Mouse (Mus musculus): ENCODE results near the gene Obsl1. TPM values are rescaled to one million over a fixed set of nuclear protein-coding genes. Genes with fewer than 3 reads are reported as not detected.

Gene Obsl1
- total and polyA plus RNA-seq, 3 experiments: 0.47 to 0.84 TPM; not detected in 1

DNA sequence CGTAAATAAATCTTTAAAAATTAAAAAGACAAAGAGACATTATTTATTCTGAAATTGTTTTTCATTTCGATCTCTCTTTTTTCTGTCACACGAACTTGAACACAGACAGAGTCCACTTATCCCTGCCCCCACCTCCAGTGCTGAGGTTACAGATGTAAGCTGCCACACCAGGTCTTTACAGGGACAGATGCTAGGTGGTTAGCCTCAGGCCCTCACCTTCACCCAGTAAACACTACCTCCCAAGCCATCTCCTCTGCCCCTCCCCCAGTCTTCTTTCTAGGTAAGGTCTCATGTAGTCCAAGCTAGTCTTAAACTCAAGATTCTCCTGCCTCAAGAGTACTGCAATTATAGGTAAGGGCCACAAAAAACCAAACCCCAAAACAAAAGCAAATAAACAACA, 6.3 kb upstream of the Obsl1 start:
- no peaks in the 10 kb centered on the region for H3K36me3 ChIP-seq (replicated peaks in 1 of 2; ENCODE audit: control insufficient read depth in 1 of 2, insufficient read depth in 1 of 2, low read length in 1 of 2)
- DNase-seq (ENCODE audit: extremely low read depth): no peak
- H3K9me3 ChIP-seq (replicated peaks; ENCODE audit: low read length): no peaks in the 10 kb centered on the region
- no peak overlapping the region for H3K4me3 ChIP-seq (replicated peaks in 1 of 3; ENCODE audit: low read depth in 2 of 3, low read length in 2 of 3, poor library complexity in 1 of 3)
- H3K4me2 ChIP-seq (ENCODE audit: insufficient read depth, low read depth, poor library complexity, severe bottlenecking): no peak overlapping the region
- no peak for TF ChIP-seq RCOR1 (conservative IDR thresholded peaks at IDR 0.05; ENCODE audit: low read depth, low read length)
- TF ChIP-seq EP300 (IDR thresholded peaks at IDR 0.05; ENCODE audit: low read length): no peak
- in situ Hi-C loops (cut with MboI; ENCODE audit: low pct_ligation_motif_present, low pct_unique_long_range_greater_than_20kb, low sequenced_read_pairs): no loop called here
- no peak overlapping the region for H3K27ac ChIP-seq (ENCODE audit: insufficient read depth, low read depth)
- H3K27me3 ChIP-seq (replicated peaks): peaks cover 10% of the 10 kb centered on the region
- H3K4me1 ChIP-seq (ENCODE audit: control insufficient read depth in 1 of 2, insufficient read depth in 2 of 2): no peaks in the 10 kb centered on the region
- no peaks in the 10 kb centered on the region for H3K79me2 ChIP-seq (replicated peaks; ENCODE audit: control insufficient read depth, extremely low read depth, insufficient read depth, poor library complexity, severe bottlenecking)
- no peak overlapping the region for H3K9ac ChIP-seq (ENCODE audit: insufficient read depth, low read depth)
- dilution Hi-C loops (cut with MboI; ENCODE audit: extremely low pct_ligation_motif_present, extremely low pct_unique_long_range_greater_than_20kb, low sequenced_read_pairs): no loop called here

DNA sequence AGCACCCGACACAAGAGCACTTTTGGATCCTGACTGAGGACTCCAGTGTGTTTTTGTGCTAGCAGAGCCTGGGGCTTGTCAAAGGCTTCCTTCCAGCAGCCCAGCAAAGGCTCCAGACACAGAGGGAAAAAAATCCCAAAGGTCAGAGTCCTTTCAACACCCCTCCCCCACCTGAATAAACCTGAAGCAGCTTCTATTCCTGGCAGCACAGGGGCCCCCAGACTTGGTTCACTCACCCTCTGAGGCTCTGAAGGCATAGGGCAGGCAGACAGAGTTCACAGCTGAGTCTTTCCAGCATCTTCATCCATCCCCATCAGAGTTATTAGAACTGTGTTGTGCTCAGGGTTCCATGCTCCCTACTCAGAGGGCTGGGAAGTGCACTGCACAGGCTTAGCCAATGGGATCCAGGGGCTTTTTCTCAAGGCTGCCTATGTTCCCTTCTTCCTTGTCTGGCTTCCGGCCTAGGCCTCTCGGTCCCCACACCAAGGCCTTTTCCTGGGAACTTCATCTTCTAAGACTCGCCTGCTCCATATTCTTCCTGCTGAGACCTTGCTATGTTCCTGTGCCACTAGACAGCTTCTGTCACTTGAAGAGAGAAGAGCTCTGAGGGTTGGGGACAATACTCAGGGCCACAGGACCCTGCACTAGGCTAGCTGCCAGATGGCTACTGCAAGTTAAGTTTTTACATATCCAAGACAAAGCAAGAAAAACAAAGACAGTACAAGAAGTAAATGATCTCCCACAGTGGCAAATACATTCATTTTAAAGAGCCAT, 5.4 kb upstream of the Obsl1 start:
- in situ Hi-C loops (cut with MboI; ENCODE audit: low pct_ligation_motif_present, low pct_unique_long_range_greater_than_20kb, low sequenced_read_pairs) (no loop called here), dilution Hi-C loops (cut with MboI; ENCODE audit: extremely low pct_ligation_motif_present, extremely low pct_unique_long_range_greater_than_20kb, low sequenced_read_pairs) (no loop called here)
- H3K4me2 ChIP-seq (ENCODE audit: insufficient read depth, low read depth, poor library complexity, severe bottlenecking): no peak overlapping the region
- no peaks in the 10 kb centered on the region for H3K36me3 ChIP-seq (replicated peaks in 1 of 2; ENCODE audit: control insufficient read depth in 1 of 2, insufficient read depth in 1 of 2, low read length in 1 of 2)
- H3K27me3 ChIP-seq (replicated peaks): peaks cover 16% of the 10 kb centered on the region
- H3K27ac ChIP-seq (ENCODE audit: insufficient read depth, low read depth): no peak overlapping the region
- no peak overlapping the region for H3K4me3 ChIP-seq (replicated peaks in 1 of 3; ENCODE audit: low read depth in 2 of 3, low read length in 2 of 3, poor library complexity in 1 of 3)
- H3K9me3 ChIP-seq (replicated peaks; ENCODE audit: low read length): no peaks in the 10 kb centered on the region
- no peaks in the 10 kb centered on the region for H3K4me1 ChIP-seq (ENCODE audit: control insufficient read depth in 1 of 2, insufficient read depth in 2 of 2)
- H3K79me2 ChIP-seq (replicated peaks; ENCODE audit: control insufficient read depth, extremely low read depth, insufficient read depth, poor library complexity, severe bottlenecking): no peaks in the 10 kb centered on the region
- no peak for DNase-seq (ENCODE audit: extremely low read depth)
- TF ChIP-seq PAX5 (IDR thresholded peaks at IDR 0.05; ENCODE audit: low read length): no peak
- H3K9ac ChIP-seq (ENCODE audit: insufficient read depth, low read depth): no peak overlapping the region

DNA sequence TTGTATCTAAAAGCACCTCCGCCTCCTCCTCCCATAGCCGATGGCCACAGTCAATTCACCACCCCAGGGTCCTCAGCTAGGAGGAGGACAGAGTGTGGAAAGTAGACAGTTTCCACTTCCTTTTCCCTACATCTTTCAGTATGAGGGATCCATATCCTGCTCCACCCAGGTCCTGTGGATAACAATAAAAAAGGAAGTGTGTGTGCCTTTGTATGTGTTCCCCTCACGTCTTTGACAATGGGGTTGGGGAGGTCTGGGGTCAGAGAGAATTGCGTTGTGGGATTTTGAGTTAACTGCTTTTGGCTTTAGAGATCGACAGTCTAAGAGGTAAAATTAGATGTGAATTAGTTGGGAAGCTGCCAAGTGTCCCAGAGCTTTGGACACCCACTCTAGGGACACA, 3.9 kb upstream of the Obsl1 start:
- TF ChIP-seq SMC3 (IDR thresholded peaks at IDR 0.05; ENCODE audit: low read depth, low read length): no peak
- TF ChIP-seq HCFC1 (IDR thresholded peaks at IDR 0.05; ENCODE audit: low read depth, low read length): no peak
- no peak for TF ChIP-seq CHD1 (IDR thresholded peaks at IDR 0.05; ENCODE audit: low read depth, low read length)
- no peak for TF ChIP-seq USF2 (conservative IDR thresholded peaks at IDR 0.05; ENCODE audit: low read depth, low read length)
- TF ChIP-seq MXI1 (IDR thresholded peaks at IDR 0.05; ENCODE audit: low read depth, low read length): no peak
- TF ChIP-seq ELF1 (IDR thresholded peaks at IDR 0.05; ENCODE audit: low read depth, low read length): no peak
- TF ChIP-seq BHLHE40 (IDR thresholded peaks at IDR 0.05; ENCODE audit: low read depth, low read length): no peak
- TF ChIP-seq RAD21 (IDR thresholded peaks at IDR 0.05; ENCODE audit: low read depth, low read length): no peak
- TF ChIP-seq GABPA (IDR thresholded peaks at IDR 0.05; ENCODE audit: insufficient replicate concordance, low read depth, low read length): no peak
- no peak for TF ChIP-seq ETS1 (conservative IDR thresholded peaks at IDR 0.05; ENCODE audit: low read depth, low read length)
- TF ChIP-seq MYC (IDR thresholded peaks at IDR 0.05; ENCODE audit: low read depth, low read length): no peak
- TF ChIP-seq JUN (IDR thresholded peaks at IDR 0.05; ENCODE audit: insufficient read depth, low read depth, low read length): no peak
- TF ChIP-seq IRF4 (IDR thresholded peaks at IDR 0.05; ENCODE audit: low read depth, low read length): no peak
- TF ChIP-seq EP300 (IDR thresholded peaks at IDR 0.05; ENCODE audit: low read length): no peak
- TF ChIP-seq UBTF (IDR thresholded peaks at IDR 0.05; ENCODE audit: low read depth, low read length): no peak
- peaks cover 8% of the 10 kb centered on the region for H3K9me3 ChIP-seq (replicated peaks; ENCODE audit: low read length)
- no peaks in the 10 kb centered on the region for H3K36me3 ChIP-seq (replicated peaks in 1 of 2; ENCODE audit: control insufficient read depth in 1 of 2, insufficient read depth in 1 of 2, low read length in 1 of 2)
- no peaks in the 10 kb centered on the region for H3K4me1 ChIP-seq (ENCODE audit: control insufficient read depth in 1 of 2, insufficient read depth in 2 of 2)
- no peak overlapping the region for H3K4me2 ChIP-seq (ENCODE audit: insufficient read depth, low read depth, poor library complexity, severe bottlenecking)
- H3K27ac ChIP-seq (ENCODE audit: insufficient read depth, low read depth): no peak overlapping the region
- DNase-seq (ENCODE audit: extremely low read depth): no peak
- no peak overlapping the region for H3K9ac ChIP-seq (ENCODE audit: insufficient read depth, low read depth)
- H3K79me2 ChIP-seq (replicated peaks; ENCODE audit: control insufficient read depth, extremely low read depth, insufficient read depth, poor library complexity, severe bottlenecking): no peaks in the 10 kb centered on the region
- peaks cover 14% of the 10 kb centered on the region for H3K27me3 ChIP-seq (replicated peaks)
- no peak overlapping the region for H3K4me3 ChIP-seq (replicated peaks in 1 of 3; ENCODE audit: low read depth in 2 of 3, low read length in 2 of 3, poor library complexity in 1 of 3)
- dilution Hi-C loops (cut with MboI; ENCODE audit: extremely low pct_ligation_motif_present, extremely low pct_unique_long_range_greater_than_20kb, low sequenced_read_pairs) (no loop called here), in situ Hi-C loops (cut with MboI; ENCODE audit: low pct_ligation_motif_present, low pct_unique_long_range_greater_than_20kb, low sequenced_read_pairs) (no loop called here)
